Mouse (Mus musculus) liver, adult (tissue): ENCODE results near the gene Sppl3.

Source experiments
- GATA4 ChIP-seq: IDR thresholded peaks from 2 replicates; pipeline ENCODE4 v1.6.1; 2014; ENCODE audit warnings: mild to moderate bottlenecking, low read length; ENCODE audit not compliant: insufficient replicate concordance

Sppl3 gene

DNA sequence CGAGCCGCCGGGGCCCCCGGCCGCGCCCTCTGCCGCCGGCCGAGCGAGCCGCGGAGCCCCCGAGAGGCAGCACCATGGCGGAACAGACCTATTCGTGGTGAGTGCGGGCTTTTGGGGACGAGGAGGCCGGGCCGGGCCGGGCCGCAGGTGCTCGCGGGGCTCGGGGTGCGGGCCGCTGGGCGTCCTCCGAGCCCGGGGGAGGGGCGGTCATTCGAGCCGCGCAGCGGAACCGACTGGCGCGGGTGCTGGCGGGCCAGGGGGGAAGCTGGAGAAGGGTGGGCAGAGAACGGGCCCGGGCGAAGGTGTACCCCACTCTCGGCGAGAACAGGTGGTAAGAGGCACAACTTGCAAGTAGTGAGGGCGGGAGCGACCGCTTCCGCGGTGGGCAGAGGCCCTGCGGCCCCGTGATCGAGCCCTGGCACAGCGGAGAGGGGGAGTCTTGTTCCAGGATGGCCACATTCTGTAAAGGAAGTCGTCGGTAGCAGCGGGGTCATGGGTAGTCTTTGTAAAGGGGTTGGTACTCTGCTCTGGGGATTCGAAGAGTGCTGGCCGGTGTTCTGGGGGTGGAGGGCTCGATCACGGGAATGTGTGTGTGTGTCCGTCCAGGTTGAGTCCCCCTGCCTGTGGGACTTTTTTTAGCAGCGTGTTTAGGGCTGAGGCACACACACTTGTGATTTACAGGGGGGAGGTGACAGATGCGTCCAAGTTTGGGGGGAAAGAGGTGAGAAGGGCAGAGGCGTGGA is 753 bp downstream of the Sppl3 start:
- no peak for TF ChIP-seq GATA4

GRCm38 (mm10) chr5:115013436-115013835 is 2.5 kb downstream of the Sppl3 start:
- no peak for TF ChIP-seq GATA4

GRCm38 (mm10) chr5:115014570-115014969 is 3.6 kb downstream of the Sppl3 start:
- peak; percentile 90; the same call in 1 of the 2 replicates for TF ChIP-seq GATA4

DNA sequence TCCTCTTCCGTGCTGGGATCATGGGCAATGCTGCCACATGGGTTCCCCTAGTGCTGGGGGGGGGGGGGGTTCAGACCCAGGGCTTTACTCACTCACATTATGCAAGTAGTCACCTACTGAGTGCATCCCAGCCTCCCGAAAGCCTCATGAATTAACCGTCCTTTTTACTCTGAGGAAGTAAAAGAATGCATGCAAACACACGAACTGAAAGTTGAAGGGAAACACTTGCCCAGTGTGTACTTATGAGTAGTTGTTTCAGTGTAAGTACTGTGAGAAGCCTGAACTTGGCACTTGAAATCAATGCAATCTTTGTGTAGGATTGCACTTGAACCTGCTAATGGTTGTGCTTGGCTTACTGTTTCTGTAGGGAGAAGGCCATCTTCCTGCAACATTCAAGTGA is 4.2 kb downstream of the Sppl3 start:
- no peak for TF ChIP-seq GATA4

DNA sequence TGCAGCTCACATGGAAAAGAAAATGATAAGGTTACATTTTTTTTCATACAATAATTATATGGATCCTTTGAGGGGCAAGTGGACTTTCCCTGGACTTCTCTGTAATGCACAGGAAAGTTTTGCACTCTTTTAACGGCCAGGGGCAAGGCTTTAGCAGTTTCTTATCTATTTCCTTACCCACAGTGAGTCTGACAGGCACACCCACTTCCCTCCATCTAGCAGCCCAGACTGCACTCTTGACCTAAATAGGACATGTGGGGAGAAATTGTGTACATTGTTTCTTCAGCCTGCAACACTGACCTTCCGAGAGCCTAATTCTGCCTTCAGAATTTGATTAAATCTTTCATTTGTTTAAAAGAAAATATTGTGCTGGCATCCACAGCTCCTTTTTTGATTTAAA is 7.3 kb downstream of the Sppl3 start:
- peak; percentile 31; the same call in 1 of the 2 replicates for TF ChIP-seq GATA4

DNA sequence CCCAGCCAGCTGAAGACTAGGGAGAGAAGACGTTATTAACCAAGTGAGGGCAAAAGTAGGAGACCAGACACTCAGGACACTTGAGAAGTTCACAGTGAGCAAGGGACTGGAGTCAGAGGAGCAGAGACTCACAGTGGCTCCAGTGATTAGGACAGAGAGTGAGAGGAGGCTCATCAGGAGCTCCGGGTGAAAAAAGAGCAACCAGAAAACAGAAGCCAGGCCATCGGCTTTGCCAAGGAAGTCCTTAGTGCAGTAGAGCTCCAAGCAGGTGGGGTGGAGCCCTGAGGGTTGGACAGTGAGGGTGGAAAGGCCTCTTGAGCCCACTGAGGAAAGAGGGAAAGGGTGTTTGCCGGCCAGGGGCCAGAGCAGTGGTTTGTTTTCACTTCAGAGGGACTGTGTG is 7.9 kb downstream of the Sppl3 start:
- TF ChIP-seq GATA4 = no peak

DNA sequence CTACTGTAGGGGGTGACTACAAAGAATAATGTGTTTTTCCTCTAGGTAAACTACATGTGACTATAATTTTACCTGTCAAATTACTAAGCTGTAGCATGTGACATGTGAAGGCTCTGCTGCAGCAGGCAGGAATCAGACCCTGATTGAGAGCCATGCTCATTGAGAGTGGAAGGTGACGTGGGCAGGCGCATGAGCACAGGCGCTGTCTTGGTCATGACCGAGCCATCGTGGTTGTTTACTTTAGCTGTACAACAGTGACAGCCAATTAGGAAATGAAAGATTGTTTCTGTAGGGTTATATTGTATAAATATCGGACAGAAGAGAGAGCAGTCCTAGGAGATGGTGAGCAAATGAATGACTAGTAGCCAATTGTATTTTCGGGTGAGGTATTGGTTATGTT is 11.1 kb downstream of the Sppl3 start:
- no peak for TF ChIP-seq GATA4

DNA sequence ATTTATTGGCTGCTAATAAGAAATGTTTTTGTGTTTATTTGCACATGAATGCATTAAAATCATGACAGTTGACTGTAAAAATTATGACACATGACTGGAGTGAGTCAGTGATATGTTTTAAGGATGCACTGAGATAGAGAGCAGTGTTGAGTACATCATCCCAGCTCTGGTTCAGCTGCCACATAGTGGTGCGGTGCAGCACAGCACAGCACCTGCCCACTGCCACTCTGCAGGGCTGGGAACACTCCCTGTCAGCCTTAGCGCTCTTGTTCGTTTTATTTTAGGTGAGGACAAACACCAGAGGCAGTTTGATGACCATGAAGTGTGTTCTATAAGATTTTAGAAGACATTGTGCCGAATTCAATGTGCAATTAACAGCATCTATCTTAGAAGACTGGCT is 15.2 kb downstream of the Sppl3 start:
- TF ChIP-seq GATA4 = no peak

DNA sequence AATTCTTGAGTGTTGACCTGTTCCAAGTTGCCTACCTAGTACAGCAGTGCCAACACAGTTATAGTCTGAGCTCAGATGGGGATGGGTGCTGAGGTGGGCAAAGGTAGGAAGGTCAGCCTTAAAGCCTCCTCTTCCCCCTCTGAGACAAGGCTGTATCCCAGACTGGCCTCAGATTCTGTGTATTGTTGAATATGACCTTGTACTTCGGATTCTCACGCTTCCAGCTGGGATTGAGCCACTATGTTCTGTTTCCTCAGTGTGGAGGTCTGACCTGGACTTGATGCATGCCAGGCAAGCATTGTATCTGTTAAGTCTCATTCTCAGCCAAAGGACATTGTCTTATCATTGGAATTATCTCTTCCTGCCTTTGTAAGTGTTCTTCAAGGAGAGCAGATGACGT is 16.2 kb downstream of the Sppl3 start:
- no peak for TF ChIP-seq GATA4

- no peak for TF ChIP-seq GATA4
Measured at GRCm38 (mm10) chr5:115028920-115029319, 18.0 kb downstream of the Sppl3 start.

DNA sequence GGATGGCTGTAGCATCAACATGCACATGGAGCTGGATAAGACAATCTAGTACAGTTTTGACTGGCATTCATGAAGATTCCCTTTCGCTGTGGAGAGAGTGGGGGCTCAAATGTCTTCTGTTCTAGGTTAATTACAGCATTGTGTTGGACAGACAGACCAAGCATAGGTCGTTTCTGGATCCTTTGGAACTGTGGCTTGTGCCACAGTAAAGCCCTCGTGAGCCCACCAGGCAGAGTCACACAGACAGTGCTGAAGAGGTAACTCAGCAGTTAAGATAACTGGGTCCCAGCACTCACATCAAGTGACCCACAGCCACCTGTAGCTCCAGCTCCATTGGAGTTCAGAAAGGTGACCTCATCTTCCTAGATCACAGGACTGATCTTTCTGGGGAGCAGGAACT is 18.6 kb downstream of the Sppl3 start:
- no peak for TF ChIP-seq GATA4

DNA sequence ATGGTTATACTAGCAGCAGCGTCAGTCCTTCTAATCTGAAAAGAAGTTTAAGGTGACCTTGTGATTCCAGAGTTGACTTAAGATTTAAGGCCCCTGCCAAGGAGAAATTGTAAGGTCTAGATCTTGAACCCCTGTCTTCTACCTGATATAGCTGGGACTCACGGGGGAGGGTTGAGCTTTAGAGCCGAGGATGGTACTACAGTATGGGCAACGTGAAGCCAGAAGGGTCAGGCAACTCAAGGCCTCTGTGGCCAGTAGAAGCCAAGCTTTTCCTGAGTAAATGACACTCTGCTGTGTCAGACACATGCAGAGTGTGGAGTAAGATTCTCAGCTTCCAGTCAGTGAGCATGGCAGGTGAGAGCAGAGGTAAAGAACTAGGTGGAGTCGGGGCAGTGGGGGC is 20.6 kb downstream of the Sppl3 start:
- TF ChIP-seq GATA4 = no peak

DNA sequence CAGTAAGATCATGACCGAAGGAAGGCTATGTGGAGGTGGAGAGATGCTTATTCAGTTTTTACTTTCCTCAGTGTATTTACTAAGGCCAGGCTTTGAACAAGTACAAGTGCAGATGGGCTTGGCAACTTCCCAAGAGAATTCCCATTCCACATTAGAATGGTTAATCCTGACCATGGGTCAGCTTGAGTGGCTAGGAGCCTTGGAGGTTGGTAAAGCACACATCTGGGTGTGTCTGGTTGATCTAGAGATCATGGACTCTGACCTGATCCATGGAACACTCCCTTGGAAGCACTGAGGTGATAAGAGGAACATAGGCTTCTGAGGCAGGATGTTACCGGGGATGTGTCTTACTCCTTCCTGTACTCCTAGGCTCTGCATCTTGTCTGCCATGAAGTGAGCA is 21.7 kb downstream of the Sppl3 start:
- TF ChIP-seq GATA4 = no peak

DNA sequence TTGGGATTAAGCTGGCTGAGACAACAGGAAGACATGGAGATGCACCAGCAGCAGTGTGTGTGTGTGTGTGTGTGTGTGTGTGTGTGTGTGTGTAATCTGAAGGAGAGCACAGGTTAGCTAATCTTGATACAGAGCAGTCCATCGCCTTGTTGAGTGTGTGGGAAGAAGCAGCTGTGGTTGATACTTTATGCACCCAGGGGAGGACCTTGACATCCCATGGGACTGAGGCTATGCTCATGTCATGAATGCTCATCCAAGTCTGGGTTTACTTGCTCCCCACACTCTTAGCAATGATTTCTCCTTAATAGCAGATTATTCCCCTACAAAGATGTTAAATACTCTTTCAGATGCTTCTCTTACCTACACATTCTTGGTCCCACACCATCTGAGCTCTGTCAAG is 24.3 kb downstream of the Sppl3 start:
- TF ChIP-seq GATA4 = no peak

DNA sequence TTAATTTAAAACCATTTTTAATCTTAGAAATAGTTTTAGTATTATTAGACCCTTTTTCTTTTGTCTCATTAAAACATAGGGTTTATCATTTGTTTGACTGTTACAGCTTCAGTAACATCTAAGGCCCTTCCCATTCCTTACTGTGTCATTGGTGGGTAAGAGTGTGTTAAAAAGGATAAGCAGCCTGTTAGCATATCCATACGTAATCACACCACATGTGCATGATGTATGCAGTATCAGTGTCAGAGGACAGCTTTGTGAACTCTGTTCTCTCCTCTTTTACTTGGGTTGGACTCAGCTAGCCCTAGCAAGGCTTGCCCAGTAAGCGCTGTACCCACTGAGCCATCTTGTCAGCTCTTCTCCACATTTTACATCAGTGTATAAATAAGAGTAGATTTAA is 26.2 kb downstream of the Sppl3 start:
- no peak for TF ChIP-seq GATA4

GRCm38 (mm10) chr5:115040756-115041155 is 29.8 kb downstream of the Sppl3 start:
- no peak for TF ChIP-seq GATA4

DNA sequence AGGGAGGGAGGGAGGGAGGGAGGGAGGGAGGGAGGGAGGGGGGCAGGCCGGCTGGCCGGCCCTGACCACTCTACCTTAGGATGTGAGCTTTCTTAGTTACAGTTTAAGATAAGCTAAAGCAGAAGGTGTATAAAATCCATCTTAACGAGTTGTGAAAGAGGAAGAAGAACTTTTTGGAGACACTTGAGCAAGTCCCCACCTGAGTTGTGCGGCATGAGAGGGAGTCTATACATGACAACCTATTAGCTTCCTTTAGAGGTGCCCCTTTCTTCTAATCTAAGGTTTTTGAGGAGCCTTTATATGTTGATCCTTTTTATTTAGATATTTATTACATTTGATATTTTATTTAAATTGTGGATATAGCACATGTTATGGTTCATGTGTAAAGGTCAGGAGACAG is 32.7 kb downstream of the Sppl3 start:
- TF ChIP-seq GATA4 = no peak

DNA sequence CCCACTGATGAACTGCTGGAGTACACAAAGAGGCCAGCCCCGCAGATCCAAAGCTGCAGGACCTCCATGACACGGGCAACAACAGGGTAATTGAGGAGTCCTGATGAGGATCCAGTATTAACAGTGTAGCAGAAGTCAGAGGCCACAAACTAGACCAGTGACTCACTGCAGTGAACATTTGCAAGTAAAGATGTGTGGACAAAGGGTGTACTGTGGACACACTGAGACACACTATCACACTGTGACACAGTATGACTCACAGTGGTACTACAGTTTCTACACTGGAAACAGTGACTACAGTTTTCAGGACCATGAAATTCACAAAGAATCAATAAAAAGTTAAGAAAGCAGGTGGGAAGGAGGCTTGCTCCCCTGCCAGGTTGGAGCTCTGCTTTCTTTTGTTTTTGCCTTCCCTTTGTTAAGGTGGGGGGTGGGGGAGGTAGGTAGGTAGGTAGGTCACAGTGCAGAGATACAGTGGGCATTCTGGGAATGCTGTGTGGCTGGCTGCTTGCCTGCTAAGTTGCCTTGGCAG is 34.3 kb downstream of the Sppl3 start:
- no peak for TF ChIP-seq GATA4

DNA sequence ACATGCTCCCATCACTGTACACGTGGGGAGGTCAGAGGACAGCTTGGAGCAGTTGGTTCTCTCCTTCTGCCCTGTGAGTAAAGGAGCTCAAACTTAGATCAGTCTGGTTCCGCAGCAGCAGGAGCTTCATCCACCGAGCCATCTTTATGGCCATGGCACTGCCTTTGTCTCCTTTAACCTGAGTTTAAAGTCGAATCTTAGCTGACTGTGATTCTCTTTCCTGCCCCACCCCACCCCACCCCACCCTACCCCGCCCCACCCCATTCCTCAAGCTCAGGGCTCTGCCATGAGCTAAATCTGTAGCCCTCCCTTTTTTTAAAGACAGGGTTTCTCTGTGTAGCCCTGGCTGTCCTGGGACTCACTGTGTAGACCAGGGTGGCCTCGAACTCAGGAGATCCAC is 38.8 kb downstream of the Sppl3 start:
- no peak for TF ChIP-seq GATA4
